Mouse (Mus musculus): Measurements from ENCODE around the gene Dohh.

The Dohh gene

GRCm38 (mm10) chr10:81406504-81407440, 22.5 kb downstream of the Dohh start:
- no peak for DNase-seq

DNA sequence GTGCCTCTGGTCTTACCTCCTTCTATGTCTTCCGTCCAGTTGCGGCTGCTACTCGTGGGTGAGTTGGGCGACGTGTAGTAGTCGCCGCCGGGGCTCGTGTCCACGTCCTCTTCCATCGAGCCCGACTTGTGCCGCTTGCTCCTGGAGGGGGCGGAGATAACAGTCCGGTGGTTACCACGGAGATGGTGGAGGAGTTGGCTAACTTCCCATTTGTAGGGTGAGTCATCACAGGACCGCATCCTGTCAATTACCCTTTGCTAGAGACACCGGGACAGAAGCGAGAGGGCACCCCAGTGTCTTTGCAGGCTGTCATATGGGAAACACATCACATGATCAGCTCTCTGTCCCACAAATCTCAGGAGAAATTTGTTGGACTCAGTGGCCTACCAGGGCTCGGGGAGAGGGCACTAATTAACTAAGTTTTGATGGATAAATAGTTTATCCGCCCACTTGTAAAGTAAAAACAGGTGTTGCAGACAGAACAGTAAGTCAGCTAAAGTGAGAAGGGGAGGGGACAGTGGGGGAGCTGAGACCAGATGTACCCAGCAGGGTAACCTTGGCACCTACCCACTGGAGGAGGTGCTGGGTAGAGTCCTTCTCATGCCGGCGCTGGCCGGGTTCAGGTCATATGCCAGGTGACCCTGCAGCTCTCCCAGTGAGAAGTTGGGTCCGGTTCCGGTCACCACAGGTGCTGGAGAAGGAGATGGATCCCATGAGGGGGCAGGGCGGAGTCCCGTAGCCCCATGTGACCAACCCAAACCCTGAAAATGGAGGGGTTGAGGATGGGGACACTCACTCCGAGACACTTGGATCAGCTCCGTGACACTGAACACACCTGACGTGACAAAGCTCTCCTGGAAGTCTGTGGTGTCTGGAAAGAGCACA, 23.6 kb downstream of the Dohh start:
- peak; percentile 26 for DNase-seq

DNA sequence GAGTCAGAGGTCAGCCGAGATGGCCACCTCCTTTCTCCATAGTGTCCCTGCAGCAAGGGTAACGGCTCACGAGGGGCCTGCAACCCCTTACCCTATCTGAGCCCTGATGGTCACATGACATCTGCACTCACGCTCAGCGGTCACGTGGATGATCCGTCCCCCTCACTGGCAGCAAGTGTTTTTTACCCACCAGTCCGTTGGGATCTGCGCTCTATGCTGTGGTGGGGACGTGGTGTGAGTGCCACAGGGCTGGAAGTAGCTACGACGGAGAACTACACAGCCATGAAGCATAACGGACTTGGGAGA, 24.1 kb downstream of the Dohh start:
- no peak for DNase-seq

- peak; percentile 69 for DNase-seq
Observed at GRCm38 (mm10) chr10:81408871-81409291, 24.7 kb downstream of the Dohh start.

DNA sequence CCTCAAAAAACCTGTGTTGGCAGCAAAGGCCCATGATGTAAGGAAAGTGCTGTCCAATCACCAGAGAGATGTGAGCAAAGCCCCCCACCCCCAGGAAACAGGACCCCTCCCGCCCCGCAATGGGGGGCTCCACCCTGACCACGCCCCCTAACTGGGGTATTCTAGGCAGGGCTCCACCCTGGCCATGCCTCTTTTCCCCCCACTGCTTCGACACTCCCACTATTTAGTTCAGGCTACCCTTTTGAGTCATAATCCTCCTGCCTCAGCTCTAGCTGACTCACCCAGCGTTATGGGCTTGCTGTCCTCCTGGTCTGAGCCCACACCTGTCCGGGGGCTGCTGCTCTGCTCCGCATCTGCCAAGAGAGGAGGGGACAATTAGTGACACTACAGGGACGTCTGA, 25.1 kb downstream of the Dohh start:
- DNase-seq = no peak

GRCm38 (mm10) chr10:81410350-81410749, 26.1 kb downstream of the Dohh start:
- DNase-seq = no peak

DNA sequence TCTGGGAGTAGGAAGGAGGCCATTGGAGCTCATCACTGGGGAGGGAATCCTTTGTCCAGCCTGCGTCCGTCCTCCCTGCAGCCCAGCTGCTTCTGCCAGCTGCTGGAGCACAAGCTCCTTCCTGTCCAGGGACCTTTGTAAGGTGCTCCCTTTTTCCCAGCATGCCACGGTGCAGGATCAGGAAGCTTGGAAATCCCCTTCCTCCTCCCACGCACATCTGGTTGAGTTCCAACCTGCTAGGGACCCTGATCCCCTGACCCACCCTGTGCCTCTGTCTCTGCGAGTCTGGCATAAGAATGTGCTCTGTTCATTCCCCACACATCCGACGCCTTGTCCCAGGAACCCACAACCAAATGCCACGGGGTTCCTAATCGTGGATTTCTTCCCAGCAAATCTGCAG, 26.8 kb downstream of the Dohh start:
- no peak for DNase-seq

- DNase-seq = no peak
Observed at GRCm38 (mm10) chr10:81411471-81412400, 27.5 kb downstream of the Dohh start.

- DNase-seq = no peak
Observed at GRCm38 (mm10) chr10:81412586-81413309, 28.5 kb downstream of the Dohh start.

DNA sequence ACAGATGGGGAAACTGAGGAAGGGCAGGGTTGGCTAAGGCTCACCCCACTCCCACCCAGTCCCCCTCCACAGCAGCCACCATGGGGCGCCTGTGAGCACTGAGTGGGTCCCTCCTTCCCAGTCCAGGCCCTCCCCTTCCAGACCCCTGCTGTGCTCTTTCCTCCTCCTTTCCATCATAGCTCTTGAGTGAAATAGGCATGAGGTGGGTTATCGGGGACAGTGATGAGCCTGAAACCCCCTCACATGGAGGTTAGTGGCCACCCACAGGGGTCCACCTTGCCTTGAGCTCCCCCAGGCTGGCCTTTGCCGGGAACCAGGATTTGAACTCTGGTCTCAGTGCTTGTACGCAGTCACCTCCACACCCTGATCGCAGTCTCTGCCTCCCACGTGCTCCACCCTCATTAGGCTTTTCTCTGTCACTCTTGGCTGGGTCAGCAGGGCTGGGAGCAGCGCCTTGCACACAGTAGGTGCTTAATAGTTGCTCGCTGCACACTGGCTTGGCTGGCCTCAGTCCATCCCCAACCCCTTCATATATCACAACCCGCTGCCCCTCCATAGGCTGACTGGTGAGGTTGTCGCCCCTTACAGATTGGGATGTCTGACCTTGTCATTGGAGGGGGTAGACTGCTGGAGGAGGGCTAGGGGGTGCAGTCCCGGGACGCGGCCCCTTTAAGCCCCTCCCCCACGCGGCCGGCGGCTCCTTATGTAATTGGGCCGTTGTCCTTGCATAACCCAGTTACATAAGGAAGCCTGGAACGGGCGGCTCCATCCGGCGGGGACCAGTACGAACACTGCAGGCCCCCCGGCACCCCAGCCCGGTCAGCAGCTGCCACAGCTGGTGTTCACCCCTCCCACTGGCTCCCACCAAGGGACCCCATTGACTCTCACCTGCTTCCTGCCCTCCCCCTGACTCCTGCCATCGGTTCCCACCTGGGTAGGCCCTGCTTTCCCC, 29.4 kb downstream of the Dohh start:
- no peak for DNase-seq

- DNase-seq = no peak
Observed at GRCm38 (mm10) chr10:81414682-81415081, 30.5 kb downstream of the Dohh start.

GRCm38 (mm10) chr10:81415146-81415545, 30.9 kb downstream of the Dohh start:
- no peak for DNase-seq

DNA sequence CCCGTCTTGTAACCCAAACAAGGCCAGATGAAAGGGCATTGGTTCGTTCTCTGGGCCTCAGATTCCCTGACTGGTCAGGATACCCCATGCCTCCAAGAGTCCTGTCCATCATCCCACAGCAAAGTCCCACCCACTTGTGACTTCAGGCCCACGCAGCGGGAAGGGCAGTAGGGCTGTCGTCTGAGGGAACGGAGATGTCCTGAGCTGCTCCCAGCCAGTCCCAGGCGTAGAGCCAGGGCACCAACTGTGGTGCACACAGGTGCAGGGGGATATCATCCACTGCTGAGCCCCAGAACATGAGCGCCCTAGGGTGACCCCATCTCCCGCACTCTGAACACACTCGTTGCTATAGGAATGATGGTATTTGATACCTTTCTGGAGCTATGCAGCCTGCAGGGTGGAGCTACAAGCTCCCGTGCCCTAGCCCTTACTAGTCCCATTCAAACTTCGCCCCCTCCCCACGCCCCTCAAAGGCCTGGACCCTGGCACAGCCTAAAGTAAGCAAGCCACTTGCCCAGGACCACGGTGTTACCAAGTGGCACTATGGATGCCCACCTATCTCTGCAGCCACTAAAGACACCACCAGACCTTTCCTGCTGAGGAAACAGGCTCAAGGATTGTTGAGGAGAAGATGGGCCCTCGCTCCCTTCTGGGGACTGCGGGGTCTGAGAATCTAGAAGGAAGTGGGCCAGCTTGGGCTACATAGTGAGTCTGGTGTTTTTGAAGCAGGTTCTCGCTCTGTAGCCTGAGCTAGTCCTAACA, 31.5 kb downstream of the Dohh start:
- no peak for DNase-seq

DNA sequence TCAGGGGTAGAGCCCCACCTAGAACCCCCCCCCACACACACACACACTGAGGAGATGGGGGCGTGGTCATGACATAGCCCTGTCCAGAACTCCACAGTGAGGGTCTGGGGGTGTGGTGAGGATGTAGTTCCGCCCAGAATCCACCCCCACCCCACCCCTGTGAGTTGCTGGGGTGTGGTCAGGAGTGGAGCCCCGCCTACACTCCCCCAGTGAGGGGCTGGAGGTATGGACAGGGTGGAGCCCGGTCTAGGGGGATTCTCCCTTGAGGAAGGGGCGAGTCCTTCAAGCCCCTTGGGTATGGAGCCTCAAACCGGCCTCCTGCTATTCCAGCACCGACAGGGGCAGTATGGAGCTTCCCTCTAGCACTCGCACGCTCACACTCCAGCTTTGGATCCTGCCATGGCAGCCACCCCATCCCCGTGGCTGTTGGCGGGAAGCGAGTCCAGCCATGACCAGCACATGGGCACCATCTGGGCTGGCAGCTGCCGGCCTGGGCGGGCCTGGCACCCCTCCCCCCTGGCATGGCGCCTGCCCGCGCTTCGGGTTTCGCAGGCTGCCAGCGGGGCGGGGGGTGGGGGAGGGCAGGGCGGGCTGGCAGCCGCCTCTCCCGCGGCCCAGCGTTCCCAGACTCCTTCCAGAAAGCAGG, 32.5 kb downstream of the Dohh start:
- DNase-seq = peak; percentile 31

- DNase-seq = no peak
Observed at GRCm38 (mm10) chr10:81417227-81418215, 33.3 kb downstream of the Dohh start.

GRCm38 (mm10) chr10:81418216-81419070, 34.2 kb downstream of the Dohh start:
- DNase-seq = no peak

Data from thymus, postnatal 25 days (tissue).